Mouse (Mus musculus) hindbrain, embryonic 11.5 days (tissue): ENCODE measurements at regions not wholly inside any gene's neighbourhood (a gene's known extent, or its start where the extent isn't known, plus 50 kb on each side); places are given as distances from the start of the nearest gene placed in this dataset.

Source experiments
- ATAC-seq: fragments of 200-750 bp; cut with Nextera tagmentation; 2 replicates; pipeline ENCODE4 v1.8.0; 2017; ENCODE audit warnings: mild to moderate bottlenecking, moderate TSS enrichment, moderate library complexity; ENCODE audit not compliant: low FRiP score
- DNase-seq: peaks from one replicate; pipeline ENCODE4 v3.0.0-alpha.2; 2015; ENCODE audit warnings: low spot score
- H3K27ac ChIP-seq: fragments of 300-500 bp; sonication (generic); 2 replicates; pipeline ENCODE4 v1.5.1; 2014; ENCODE audit warnings: mild to moderate bottlenecking, low read depth, low read length
- H3K27me3 ChIP-seq: fragments of 300-500 bp; sonication (generic); 2 replicates; pipeline ENCODE4 v1.6.1; 2014; ENCODE audit warnings: mild to moderate bottlenecking, low read length, moderate library complexity, mixed read lengths; ENCODE audit not compliant: control insufficient read depth, insufficient read depth
- H3K36me3 ChIP-seq: fragments of 300-500 bp; sonication (generic); 2 replicates; pipeline ENCODE4 v1.6.1; 2014; ENCODE audit warnings: mild to moderate bottlenecking, low read length, moderate library complexity, mixed read lengths; ENCODE audit not compliant: control insufficient read depth, insufficient read depth
- H3K4me1 ChIP-seq: fragments of 300-500 bp; sonication (generic); replicated peaks from 2 replicates; pipeline ENCODE4 v1.6.1; 2014; ENCODE audit warnings: low read length, mixed read lengths; ENCODE audit not compliant: control insufficient read depth, insufficient read depth
- H3K4me2 ChIP-seq: fragments of 300-500 bp; sonication (generic); replicated peaks from 2 replicates; pipeline ENCODE4 v1.6.1; 2014; ENCODE audit warnings: mild to moderate bottlenecking, low read depth, low read length
- H3K4me3 ChIP-seq: fragments of 300-500 bp; sonication (generic); 2 replicates; pipeline ENCODE4 v1.5.1; 2014; ENCODE audit warnings: low read depth, low read length
- H3K9ac ChIP-seq: fragments of 300-500 bp; sonication (generic); 2 replicates; pipeline ENCODE4 v1.6.1; 2014; ENCODE audit warnings: low read depth, low read length
- H3K9me3 ChIP-seq: fragments of 300-500 bp; sonication (generic); 2 replicates; pipeline ENCODE4 v1.6.1; 2016; ENCODE audit warnings: low read length; ENCODE audit not compliant: control insufficient read depth
- WGBS: fragments of 180-500 bp; shearing (Covaris S2); extraction: QIAGEN DNeasy Blood & Tissue Kit; methylation state at CpG from one replicate; pipeline ENCODE4 v1.1.7; 2014; 5-methylcytosine and 5-hydroxymethylcytosine counted together

- Histone ChIP-seq H3K4me1 (peaks cover 5% of the 10 kb centered on the region; the same call in 1 of the 2 replicates), H3K4me2 (0 out of 2 replicates have a peak overlapping the region, but pooled peaks have one; percentile 14), H3K4me3 (no peak overlapping the region), H3K36me3 (no peaks in the 10 kb centered on the region), H3K9me3 (no peaks in the 10 kb centered on the region), H3K27ac (no peak overlapping the region), H3K27me3 (no peaks in the 10 kb centered on the region), H3K9ac (peak overlapping the region; percentile 27; the same call in 1 of the 2 replicates)
- ATAC-seq (no peak), DNase-seq (peak; percentile 24)
- 28% methylated on average over 12 of the region's 12 CpGs for WGBS
These were observed 53.9 kb upstream of the Mdm1 start for GRCm38 (mm10) chr10:118087570-118088340.

GRCm38 (mm10) chr10:118088499-118088898 is 53.1 kb upstream of the Mdm1 start:
- Histone ChIP-seq H3K27ac (no peak overlapping the region), H3K4me1 (peaks cover 5% of the 10 kb centered on the region; the same call in 1 of the 2 replicates), H3K27me3 (no peaks in the 10 kb centered on the region), H3K9ac (no peak overlapping the region), H3K4me3 (no peak overlapping the region), H3K4me2 (no peak overlapping the region), H3K36me3 (no peaks in the 10 kb centered on the region), H3K9me3 (no peaks in the 10 kb centered on the region)
- WGBS: 35% methylated on average over 2 of the region's 2 CpGs
- no peak for DNase-seq
- peak; percentile 56; the same call in 1 of the 2 replicates for ATAC-seq

DNA sequence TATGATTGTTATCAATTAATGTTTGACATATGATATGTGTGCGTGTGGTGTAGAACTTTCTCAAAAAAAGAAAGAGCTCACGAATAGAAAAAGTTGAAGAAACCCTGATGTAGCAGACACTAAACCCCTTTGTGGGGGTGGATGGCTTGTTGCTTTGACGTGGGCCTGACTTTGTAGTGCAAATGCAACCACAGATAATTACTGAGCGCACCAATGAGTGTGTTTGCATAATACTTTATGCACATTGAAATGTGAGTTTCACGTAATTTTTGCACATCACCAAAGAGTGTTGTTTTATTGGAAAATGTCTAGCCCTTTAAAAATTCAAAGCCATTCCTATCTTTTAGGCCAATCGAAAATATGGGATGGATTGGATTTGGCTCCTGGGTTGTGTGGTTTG is 51.7 kb upstream of the Mdm1 start:
- Histone ChIP-seq H3K4me3 (no peak overlapping the region), H3K27ac (no peak overlapping the region), H3K4me1 (peaks cover 5% of the 10 kb centered on the region; the same call in 1 of the 2 replicates), H3K27me3 (no peaks in the 10 kb centered on the region), H3K4me2 (no peak overlapping the region), H3K9ac (no peak overlapping the region), H3K36me3 (no peaks in the 10 kb centered on the region), H3K9me3 (no peaks in the 10 kb centered on the region)
- DNase-seq: no peak
- no peak for ATAC-seq
- 88% methylated on average over 6 of the region's 6 CpGs for WGBS

- ATAC-seq (no peak), DNase-seq (no peak)
- Histone ChIP-seq H3K9ac (no peak overlapping the region), H3K4me3 (no peak overlapping the region), H3K36me3 (no peaks in the 10 kb centered on the region), H3K4me2 (no peak overlapping the region), H3K27ac (no peak overlapping the region), H3K4me1 (peaks cover 5% of the 10 kb centered on the region; the same call in 1 of the 2 replicates), H3K27me3 (no peaks in the 10 kb centered on the region), H3K9me3 (no peaks in the 10 kb centered on the region)
- WGBS: 95% methylated on average over 12 of the region's 12 CpGs
These were observed 50.1 kb upstream of the Mdm1 start for GRCm38 (mm10) chr10:118091476-118091875.
